Mouse (Mus musculus) ovary, postnatal 14 days (tissue): ENCODE measurements at regions not wholly inside any gene's neighbourhood (a gene's known extent, or its start where the extent isn't known, plus 50 kb on each side); places are given as distances from the start of the nearest gene placed in this dataset.

ENCODE experiments used
- DNase-seq: peaks from one replicate; pipeline ENCODE4 v3.0.0; 2022; ENCODE audit warnings: low spot score

DNA sequence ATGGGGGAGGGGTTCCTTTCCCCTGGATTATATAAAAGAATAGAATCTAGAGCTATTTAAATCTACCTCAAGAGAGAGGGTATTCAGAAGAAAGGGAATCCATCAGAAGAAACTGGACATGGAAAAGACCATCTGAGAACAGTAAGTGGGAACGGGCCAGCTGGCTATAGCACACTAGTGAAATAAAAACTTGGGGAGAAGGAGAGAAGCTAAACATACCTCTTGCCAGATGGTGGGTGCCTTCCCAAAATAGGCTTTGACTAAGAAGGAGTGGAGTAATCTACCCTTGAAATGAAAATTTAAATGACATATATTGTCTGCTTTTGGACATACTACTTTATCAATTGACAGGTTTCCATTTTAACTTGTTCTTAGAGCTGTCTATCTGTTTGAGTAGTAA lies 657.6 kb downstream of the Inhba start:
- DNase-seq = no peak

DNA sequence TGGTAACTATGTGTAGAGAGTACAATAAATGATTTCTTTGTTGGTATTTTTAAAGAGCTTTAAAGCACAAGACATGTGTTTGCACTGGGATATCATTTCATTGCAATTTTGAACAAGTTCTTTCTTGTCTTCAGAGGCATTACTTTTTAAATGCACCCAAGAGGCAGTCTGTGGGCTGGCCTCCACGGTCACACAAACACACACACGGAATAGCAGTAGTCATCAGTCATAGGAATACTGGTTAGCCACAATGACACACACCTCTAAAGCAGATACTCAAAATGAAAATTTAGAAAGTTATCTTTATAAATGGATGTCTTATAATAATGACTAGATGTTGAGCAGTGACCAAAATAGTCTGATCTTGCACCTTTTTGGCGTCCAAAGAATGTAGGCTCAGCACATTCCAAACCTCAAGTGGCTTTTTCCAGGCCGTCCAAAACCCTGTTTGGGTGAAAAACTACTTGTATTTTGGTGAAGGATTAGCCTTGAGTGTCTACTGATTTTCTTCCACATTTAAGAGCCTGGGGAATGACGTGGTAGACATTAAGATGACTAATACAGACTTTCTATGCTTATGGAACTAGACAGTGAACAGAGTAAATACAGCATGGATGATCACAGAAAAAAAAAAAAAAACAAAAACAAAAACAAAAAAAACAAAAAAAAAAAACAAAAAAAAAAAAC lies 658.5 kb downstream of the Inhba start:
- DNase-seq = no peak

- DNase-seq = no peak
These were observed 659.1 kb downstream of the Inhba start for GRCm38 (mm10) chr13:16670736-16671135.

GRCm38 (mm10) chr13:16676873-16677272 lies 665.2 kb downstream of the Inhba start:
- no peak for DNase-seq

DNA sequence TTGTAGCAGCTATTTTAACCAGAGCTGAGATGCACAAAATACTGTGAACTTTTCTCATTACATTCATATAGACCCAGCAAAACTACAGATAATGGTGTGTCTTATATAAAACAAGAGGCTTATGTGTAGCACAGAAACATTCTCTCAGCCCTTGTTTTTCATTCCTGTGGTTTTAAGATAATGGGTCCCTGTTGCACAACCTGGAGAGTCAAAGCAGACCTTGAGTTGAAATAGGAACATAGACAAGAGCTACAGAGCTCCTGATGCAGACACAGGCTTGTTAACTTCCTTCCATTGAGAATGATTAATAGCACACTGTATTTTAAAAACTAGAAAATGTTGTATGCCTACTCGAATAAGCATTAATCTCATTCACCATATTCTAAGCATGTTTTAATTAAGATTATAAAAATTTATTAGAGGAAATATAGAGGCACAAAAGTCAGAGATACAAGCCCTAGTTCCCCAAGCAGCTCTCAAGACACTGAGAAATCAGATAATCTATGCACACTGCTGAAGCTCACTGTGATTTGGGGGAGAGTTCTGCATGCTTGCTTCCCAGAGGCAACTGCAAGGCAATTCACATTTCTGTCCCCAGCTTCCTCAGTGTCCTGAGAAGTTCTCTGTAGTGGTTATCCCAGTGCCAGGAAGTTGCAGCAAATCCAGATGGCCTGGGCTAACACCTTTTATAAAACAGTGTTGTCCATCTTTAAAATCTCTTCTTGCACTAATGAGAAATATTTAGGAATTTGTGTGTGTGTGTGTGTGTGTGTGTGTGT lies 666.8 kb downstream of the Inhba start:
- DNase-seq = no peak

GRCm38 (mm10) chr13:16694201-16694600 lies 682.5 kb downstream of the Inhba start:
- DNase-seq = no peak

- no peak for DNase-seq
These were observed 689.3 kb downstream of the Inhba start for GRCm38 (mm10) chr13:16700934-16701333.

DNA sequence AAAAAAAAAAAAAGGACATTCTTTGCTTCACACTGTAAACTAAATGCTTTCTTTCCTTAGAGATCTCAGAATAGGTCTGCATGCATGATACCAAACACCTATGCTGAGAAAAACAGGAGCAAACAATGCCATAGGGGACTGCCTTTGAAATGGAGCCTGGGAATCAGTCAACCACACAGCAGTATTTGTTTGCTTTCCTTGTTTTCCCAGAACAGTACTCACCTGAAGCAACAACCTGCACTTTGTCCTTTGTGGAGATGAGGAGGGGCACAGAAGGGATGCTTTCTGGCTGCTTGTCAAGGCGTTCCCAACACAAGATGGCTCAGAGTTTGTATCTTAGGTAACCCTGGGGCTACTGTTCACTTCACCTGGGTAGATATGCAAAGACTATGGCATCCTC lies 690.5 kb downstream of the Inhba start:
- DNase-seq = no peak

DNA sequence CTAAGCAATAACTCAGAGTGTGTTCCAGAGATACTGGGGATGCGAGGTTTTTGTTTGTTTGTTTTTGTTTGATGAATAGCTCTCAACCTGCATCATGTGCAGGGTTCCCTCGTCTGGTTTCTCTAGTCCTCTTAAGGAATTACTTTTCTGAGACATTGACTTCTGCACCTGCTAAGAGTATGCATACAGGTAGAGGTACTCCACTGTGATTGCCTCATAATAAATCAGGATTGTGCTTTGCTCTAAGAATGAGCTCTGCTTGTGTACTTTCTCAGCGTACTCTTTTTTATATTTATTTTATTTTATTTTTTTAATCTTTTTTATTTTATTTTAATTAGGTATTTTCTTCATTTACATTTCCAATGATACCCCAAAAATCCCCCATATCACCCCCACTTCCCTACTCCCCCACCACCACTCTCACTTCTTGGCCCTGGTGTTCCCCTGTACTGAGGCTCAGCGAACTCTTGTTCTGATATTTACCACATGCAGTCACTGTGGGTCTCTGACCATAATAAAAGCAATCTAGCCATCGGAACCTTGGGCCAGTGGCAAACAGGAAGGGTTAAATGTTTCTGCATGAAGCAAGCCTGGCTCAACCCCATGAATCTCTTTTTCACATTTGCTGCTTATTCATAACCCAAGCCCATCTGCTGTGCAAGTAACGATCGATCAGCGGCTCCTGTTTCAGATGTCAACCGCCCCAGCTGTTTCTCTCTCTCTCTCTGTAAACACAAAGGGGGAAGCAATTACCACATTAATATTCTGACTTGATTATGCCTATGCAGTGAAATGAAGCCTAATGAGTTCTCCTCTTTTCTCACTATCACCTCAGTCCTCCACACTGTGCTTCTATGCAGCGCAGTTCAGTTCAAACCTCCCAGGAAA lies 693.8 kb downstream of the Inhba start:
- no peak for DNase-seq

GRCm38 (mm10) chr13:16706105-16706442 lies 694.4 kb downstream of the Inhba start:
- DNase-seq = no peak

- no peak for DNase-seq
These were observed 703.8 kb downstream of the Inhba start for GRCm38 (mm10) chr13:16715296-16715960.

DNA sequence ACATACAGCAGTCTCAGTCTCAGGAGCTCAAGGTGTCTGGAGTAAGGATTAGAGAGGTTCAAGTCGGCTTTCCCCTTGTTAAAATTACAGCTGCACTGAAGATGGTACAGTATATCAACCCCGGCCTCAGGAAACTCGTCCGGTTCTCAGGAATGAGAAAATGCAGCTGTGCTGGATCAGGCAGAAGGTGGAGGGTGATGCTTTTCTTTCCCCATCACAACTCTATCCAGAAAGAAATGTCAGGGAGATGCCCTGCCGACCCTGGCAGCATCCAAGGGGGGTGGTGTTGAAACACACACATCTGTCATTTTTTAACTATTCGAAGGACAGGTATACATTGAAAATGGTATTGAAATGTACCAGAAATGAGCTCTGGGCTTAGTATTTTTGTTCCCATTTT lies 704.7 kb downstream of the Inhba start:
- DNase-seq = no peak

DNA sequence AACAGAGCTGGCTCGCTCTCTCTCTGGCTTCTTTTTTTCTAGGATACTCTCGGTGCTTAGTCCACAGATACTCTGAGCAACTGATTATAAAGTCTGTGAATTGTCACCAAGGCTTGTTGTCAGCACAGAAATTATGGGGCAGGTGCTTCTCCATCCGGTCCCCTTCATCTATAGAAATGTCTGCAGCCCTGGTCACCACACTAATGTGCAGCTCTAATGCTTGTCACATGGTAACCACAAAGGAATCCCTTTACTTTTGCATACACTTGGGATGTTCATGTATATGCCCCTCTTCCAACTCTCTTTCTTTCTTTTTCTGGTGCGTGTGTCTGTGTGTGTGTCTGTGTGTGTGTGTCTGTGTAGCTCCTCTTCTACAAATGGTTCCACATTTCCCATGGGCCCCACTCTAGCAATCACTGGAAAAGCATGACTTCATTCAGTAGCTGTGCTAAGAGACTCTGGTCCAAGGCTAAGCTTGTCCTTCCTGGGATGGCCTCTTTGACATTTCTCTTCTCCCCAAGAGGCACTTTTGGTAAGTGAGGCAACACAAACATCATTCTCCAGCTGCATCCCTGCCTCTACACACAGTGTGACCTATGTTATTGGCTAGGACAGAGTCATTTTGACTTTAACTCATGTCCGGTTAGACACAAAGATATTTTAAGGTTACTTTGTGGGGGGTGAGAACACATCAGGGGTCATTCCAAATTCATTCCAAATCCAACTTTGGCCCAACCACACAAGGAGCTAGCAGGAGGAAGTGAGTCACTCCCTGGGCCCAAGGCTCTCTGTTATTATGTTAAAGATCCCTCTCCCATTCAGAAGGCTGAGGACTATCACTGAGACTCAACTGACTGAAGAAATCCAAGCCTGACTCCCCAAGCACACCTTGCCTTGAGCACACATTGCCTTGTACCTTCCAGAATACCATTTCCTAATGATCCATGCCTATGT lies 705.4 kb downstream of the Inhba start:
- no peak for DNase-seq

- no peak for DNase-seq
These were observed 708.4 kb downstream of the Inhba start for GRCm38 (mm10) chr13:16720090-16720489.

DNA sequence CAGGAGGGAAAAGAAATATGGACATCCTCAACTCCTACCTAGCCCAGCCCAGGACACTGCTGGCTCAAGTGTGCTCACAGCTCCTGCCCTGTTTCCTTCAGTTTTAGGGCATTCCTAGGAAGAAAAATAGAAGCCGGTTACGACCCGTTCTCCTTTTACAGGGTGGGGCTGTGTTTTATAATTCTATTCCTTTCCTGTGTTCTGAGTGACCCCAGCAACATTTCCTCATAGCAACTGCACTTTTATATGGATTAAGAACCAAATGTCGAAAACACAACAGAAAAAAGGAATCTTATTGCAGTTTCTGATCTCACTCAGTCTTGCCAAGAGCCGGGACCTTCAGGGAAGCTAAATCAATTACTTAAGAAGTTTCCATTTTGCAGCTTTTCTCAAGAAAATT lies 713.7 kb downstream of the Inhba start:
- DNase-seq = no peak

- DNase-seq = no peak
These were observed 726.7 kb downstream of the Inhba start for GRCm38 (mm10) chr13:16738313-16738712.

DNA sequence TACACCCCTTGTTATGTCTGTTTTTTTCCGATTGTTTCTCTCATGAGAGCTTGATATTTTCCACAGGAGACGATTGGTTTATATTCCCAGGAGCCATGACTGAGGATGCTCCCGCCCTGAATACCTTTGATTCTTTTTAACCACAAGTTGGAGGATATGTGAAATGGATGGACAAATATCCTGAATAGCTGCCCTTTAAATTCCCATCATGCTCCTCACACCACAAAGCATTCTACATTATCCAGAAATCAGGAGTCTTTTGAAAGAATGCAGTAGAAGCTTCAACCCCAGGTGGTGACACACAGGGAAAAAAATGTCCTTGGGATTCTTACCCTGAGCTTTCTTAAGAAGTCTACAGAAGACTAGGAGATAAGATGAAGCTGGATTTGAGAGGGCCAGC lies 727.9 kb downstream of the Inhba start:
- no peak for DNase-seq

GRCm38 (mm10) chr13:16744237-16744636 lies 732.6 kb downstream of the Inhba start:
- no peak for DNase-seq

- DNase-seq = no peak
These were observed 734.0 kb downstream of the Inhba start for GRCm38 (mm10) chr13:16745644-16746043.

DNA sequence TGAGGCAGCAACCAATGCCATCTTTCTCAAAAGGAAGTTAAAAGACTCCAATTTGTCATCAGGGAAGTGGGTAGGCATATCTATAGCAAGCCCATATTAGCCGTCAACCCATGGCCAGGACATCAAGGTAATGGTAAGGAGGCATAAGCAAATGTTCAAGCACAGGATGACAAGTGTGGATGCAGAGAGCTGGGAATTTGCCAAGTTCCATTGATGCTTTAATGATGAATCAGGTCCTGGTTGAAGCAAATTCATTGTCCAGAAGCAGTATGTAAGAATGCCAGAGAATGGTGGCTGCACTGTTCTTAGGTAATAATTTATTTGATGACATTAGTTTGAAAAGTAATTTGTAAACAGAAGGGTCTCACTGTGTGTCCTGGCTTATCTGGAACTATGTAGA lies 734.8 kb downstream of the Inhba start:
- no peak for DNase-seq

GRCm38 (mm10) chr13:16756264-16756663 lies 744.6 kb downstream of the Inhba start:
- no peak for DNase-seq
